Mouse (Mus musculus) lung, postnatal 25 days (tissue): ENCODE data around the gene Zswim5.
A peak's percentile ranks its signal among the peaks of the same experiment; 100 is the strongest.

Experiments
- DNase-seq: peaks from one replicate; pipeline ENCODE4 v3.0.0; 2022; ENCODE audit warnings: low spot score

Zswim5 gene

DNA sequence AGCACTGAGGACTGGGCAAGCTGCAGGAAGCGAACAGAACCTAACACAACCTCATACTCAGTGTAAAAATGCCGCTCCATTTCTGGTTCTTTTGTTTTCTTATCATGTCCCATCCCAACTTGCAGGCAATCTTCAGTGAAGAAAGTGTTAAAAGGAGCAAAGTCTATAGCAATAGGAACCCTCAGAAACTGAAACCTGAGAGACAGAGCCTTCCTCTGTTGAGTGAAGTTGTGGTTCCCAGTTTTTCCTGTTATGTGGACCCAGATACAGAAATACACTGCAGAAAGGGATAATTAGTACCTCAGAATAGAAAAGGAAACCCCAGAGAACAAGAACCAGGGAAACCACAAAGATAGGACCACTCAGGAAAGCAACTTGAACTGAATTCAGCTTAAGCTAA lies 36.1 kb downstream of the Zswim5 start:
- DNase-seq: no peak

DNA sequence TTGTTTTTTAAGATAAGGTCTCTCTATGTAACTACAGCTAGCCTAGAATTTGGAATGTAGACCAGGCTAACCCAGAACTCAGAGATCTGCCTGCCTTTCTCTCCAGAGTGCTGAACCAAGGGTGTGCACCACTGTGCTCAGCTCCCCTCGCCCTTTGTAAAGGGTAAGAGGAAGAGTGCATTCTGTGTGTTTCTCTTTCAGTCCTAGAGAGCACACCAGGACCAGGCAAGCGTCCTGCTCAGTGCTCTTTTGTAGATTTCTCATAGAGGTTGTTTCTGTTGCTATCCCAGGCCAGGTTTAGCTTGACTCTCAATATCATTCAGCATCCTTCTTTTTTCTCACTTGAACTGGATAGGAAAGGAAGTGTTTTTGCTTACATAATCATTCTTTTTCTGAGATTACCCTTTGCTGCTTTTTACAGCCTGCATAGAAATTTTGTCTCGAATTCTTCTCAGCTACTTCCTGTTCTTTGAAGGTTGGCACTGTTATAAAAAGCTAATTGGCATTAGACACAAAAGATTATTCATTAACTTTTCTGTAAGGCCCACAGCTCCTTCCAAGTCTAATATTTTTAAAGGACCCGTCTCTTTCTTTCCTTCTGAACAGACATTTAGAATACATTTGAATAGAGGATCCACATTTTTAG lies 51.0 kb downstream of the Zswim5 start:
- DNase-seq: no peak

DNA sequence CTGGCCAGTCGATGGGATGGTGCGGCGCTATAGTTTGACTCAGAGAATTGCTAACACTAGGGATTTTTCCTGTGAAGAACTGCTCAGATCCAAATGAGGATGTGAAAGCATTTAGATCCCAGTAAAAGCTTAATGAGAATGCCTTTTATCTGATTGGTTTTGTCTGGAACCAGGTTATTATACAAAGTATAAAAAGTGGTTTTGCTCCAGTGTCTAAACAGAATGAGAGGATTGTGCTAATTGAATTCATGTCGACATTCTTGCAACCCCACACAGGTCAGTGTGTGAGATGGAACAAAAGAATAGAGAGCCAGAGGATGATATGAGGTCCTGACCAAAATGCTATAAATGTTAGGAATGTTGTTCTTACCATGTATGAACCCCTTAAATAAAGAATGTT lies 62.4 kb downstream of the Zswim5 start:
- no peak for DNase-seq

DNA sequence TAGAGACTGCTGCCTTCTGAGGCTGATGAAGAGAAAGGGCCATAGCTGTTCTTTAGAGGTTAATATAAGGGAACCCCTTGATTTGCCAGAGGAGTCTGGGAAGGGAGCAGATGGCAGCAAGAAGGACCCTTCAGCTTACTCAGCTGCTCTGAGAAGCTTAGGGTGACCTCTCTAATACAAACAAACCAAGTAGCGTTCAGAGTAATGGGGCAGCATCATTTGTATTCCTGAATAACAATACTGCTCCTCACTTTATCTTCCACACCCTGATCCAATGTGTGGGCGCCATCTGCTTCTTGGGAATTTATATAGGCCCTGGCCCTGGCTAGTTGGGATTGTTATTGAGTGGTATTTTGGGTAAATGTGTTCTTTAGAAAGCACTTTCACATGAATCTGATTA lies 65.5 kb downstream of the Zswim5 start:
- DNase-seq: no peak

DNA sequence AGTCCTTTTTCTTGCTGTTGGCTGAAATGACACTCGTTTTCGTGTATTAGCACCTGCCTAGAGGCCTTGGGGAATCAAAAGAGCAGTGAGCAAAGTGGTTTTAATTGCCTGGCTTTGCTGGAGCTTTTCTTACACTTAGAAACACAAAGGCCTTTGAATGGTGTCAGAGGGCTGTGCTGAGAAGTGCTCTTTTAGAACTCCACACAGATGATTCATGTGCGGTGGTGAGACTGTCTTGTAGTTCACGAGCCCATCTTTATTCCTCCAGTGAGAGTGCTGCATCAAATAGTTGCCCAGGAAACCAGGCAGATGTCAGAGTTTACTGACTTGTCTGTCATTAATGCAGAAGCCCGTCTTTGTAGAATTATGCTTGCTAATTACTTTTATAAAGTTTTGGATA lies 66.9 kb downstream of the Zswim5 start:
- DNase-seq: no peak

DNA sequence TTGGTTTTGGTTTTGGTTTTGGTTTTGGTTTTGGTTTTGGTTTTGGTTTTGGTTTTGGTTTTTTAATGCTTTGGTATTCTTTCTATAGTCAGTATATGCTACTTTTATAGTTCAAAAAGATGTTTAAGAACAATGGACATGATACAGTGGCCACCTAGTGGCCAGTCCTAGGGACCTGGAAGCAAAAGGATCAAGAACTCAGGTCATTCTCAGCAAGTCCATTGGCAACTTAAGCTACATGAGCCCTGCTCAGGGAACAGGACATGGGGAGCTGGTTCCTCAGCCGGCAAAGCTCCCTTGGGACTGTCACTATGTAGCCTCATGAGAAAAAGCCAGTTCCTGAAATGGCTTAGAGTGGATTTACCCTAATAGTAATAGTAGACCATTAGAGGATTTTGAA lies 74.5 kb downstream of the Zswim5 start:
- DNase-seq: no peak

DNA sequence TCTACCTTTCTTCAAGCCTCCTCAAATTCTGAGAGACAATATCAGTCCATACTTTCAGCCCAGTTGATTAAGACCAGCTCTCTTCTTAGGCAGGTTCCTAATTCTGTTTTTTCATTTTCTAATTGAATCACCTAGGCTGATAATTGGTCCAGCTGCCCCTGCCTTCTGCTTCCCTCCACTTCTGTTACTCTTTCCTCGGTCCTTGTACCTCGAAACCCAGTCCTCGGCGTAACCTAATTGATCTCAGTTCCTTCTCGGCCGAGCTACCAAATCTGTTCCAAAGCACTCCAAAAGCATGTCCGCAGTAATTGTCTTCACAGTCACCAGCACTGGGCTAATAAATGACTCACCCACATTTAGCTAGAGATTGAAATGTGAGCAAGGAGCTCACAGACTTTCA lies 77.8 kb downstream of the Zswim5 start:
- no peak for DNase-seq

DNA sequence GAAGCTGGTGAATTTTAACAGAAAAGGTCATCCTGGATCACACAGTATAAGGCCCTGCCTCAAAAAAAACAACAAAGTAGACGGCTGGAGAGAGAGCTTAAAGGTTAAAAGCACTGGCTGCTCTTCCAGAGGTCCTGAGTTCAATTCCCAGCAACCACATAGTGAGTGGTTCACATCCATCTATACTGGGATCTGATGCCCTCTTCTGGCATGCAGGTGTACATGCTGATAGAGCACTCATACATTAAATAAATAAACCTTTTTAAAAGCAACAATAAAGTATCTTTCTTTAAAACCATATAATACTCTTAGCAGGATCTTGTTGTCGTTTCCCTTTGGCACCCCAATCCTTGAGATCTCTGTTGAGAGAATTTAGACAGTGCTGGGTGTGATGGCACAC lies 99.3 kb downstream of the Zswim5 start:
- no peak for DNase-seq

DNA sequence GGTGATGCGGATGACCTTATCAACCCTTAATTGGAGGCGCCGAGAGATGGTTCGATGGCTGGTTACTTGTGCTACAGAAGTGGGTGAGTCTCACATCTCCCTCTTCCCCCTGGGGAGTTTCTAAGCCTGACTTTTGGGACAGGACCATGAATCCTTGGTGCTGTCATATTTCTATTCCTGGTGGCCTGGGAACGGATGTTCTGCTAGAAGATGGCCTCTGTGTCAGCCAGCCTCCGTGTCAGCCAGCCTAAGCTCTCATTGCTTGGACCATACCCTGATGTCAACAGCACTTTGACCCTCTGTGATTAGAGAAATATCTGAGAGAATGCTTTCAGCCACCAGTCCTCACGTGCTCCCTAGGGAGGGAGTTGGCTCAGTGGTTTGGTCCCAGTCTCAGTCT lies 108.5 kb downstream of the Zswim5 start:
- DNase-seq: no peak

DNA sequence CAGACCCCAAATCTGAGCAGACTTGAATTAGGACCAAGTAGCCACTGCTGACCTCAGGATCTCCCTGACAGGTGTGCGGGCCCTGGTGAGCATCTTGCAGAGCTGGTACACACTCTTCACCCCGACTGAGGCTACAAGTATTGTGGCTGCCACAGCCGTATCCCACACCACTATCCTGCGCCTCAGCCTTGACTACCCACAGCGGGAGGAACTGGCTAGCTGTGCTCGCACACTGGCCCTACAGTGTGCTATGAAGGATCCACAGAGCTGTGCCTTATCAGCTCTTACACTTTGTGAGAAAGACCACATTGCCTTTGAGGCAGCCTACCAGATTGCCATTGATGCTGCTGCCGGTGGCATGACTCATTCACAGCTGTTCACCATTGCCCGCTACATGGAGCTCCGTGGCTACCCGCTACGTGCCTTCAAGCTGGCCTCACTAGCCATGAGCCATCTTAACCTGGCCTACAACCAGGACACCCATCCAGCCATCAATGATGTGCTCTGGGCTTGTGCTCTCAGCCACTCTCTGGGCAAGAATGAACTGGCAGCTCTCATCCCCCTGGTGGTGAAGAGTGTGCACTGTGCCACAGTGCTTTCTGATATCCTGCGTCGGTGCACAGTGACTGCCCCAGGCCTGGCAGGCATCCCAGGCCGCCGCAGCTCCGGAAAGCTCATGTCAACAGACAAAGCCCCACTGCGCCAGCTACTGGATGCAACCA lies 109.4 kb downstream of the Zswim5 start:
- peak; percentile 79 for DNase-seq

DNA sequence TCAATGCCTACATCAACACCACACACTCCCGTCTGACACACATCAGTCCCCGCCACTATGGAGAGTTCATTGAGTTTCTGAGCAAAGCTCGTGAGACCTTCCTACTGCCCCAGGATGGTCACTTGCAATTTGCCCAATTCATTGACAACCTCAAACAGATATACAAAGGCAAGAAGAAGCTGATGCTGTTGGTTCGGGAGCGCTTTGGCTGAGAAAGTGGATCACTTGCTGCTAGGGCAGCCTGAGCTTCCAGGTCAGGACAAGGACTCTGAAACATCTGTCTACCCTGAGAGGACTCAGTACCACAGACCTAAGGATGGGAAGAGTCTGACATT lies 109.9 kb downstream of the Zswim5 start:
- no peak for DNase-seq

DNA sequence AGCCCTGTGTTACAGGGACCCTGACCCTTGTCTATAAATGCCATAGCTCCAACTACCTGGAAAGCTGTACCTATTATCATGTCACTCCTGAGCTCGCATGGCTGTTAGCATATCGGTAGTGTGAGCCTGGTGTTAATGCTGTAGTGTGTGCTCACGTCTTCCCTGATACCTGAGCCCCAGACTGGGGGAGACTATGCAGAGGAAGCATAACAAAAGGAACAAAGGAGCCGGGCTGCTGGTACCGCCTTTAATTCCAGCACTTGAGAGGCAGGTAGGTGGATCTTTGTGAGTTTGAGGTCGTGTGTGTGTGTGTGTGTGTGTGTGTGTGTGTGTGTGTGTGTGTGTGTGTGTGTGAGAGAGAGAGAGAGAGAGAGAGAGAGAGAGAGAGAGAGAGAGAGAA lies 112.6 kb downstream of the Zswim5 start:
- DNase-seq: no peak

DNA sequence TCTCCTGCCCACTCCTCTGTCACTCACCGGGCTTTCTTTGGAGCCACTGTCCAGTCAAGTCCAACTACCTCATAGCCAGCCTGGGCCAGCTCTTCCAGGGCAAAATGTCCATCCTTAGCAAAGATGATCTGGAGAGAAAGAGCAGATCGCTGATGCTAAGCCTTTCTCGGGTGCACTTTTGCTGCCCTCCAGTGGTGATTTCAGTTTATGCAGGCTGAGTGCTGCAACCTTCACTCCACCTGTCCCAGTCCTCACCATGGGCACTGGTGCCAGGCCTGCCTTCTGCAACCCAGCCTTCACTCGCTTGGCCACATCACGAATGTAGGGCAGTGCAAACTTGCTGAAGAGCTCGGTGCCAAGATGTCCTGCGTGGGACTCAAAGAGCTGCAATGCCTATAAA lies 114.2 kb downstream of the Zswim5 start:
- DNase-seq: peak; percentile 81

DNA sequence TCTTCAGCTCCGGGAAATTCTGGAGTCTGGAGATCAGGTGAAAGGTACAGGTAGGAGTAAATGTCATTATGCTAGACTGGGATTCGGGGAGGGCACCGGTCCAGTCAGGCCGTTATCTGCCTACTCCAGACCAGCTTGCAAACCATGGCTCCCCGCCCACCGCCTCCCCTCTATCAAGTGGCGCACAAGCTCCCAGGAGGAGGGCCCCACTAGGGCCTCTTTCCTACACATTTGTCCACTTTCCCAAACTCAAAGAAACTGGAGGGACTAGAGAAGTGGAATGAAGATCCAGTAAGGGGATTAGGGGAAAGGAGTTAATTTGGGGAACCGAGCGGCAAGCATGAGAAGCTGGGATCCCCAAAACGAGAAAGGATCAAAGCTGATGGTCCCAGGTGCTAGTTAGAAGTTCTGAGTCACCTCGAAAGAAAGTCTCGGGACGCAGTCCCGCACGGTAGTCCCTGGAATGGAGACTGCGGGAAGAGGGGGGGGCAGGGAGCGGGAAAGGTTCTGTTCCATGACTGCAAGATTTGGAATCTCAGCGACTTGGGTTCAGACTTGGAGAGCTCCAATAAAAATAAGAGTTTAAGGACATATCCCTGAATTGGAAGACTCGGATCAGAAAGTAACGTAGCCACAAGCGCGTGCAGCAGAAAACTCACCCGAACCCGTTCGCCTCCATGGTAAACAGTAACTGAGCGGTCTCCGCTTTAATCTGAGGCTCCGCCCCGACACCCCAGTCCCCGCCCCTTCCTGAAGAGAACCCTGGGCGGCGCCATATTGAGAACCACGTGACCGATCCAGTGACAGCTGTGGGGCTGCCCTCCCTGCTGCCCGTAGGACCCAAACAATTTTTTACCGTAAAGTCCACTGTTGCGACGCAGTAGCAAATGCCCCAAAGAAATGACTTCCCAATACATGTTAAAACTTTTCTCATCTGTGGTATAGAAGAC lies 116.8 kb downstream of the Zswim5 start, which contains the start of gene Urod:
Gene Urod, minus strand, starts transcription at position 742 of the 950 bp plus-strand sequence.
- peak; percentile 97 for DNase-seq

DNA sequence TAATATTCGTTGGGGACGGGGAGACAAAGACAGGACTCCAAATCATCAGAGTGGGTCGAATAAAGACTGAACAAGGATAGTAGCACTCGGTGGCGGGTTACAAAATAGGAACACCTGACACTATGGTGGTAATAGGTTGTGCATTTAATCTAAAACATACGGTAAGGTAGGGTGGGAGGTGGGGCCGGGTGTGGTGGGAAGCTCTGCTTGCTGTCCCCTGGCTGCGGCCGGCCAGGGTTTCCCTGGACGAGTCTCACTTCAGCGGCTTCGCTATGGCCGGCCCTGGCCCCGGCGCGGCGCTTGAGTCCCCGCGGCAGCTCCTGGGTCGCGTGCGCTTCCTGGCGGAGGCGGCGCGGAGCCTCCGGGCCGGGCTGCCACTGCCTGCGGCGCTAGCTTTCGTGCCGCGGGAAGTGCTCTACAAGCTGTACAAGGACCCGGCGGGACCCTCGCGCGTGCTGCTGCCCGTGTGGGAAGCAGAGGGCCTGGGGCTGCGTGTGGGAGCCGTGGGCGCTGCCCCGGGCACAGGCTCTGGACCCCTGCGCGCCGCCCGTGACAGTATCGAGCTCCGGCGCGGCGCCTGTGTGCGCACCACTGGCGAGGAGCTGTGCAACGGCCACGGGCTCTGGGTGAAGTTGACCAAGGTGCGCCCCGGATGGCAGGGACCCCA lies 118.1 kb downstream of the Zswim5 start, which contains the start of gene Hectd3:
Gene Hectd3, plus strand, starts transcription at position 187 of the 667 bp plus-strand sequence.
- DNase-seq: peak; percentile 66

DNA sequence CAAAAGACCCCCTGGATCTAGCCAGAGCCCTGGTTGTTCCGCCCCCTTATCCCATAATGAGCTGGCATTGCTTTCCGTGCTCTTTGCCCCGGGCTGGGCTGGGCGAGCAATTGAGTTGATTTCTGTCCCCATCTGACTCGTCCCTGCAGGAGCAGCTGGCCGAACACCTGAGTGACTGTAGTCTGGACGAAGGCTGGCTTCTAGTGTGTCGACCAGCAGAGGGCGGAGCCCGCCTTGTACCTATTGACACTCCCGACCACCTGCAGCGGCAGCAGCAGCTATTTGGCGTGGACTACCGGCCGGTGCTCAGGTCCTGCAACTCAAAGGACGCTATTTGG lies 118.6 kb downstream of the Zswim5 start:
- peak; percentile 51 for DNase-seq

DNA sequence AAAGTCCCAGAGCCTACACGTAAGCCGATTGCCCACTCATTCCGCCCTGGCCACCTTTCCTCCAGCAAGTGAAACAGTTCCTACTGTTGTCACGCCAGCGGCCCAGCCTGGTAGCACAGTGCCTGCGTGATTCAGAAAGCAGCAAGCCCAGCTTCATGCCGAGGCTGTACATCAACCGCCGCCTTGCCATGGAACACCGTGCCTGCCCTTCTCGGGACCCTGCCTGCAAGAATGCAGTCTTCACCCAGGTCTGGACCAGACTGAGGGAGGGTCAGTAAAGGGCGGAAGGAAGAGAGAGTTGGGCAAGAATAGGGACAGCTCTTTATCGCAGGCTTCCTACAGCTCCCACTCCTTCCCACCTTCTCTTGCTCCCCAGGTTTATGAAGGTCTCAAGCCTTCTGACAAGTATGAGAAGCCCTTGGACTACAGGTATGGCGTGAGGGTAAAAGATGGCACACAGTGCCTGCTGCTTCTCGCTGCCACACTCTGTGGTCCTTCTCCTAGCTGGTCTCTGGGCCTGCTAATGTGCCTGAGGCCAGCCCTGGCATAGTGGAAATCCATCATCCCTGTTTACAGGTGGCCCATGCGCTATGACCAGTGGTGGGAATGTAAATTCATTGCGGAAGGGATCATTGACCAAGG lies 122.5 kb downstream of the Zswim5 start:
- no peak for DNase-seq

DNA sequence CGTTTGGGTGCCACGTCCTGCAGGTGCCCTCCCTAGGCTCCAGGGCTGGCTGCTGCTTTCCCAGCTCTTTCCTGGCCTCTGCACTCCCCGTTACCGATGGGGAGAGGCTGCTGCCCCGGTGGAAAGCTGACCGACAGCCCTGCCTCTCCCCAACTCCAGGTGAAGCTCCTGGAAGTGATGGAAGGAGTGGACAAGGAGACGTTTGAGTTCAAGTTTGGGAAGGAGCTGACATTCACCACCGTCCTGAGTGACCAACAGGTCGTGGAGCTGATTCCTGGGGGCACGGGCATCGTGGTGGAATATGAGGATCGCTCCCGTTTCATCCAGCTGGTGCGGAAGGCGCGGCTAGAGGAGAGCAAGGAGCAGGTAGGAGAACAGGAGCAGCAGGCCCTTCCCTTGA lies 124.8 kb downstream of the Zswim5 start:
- DNase-seq: no peak

DNA sequence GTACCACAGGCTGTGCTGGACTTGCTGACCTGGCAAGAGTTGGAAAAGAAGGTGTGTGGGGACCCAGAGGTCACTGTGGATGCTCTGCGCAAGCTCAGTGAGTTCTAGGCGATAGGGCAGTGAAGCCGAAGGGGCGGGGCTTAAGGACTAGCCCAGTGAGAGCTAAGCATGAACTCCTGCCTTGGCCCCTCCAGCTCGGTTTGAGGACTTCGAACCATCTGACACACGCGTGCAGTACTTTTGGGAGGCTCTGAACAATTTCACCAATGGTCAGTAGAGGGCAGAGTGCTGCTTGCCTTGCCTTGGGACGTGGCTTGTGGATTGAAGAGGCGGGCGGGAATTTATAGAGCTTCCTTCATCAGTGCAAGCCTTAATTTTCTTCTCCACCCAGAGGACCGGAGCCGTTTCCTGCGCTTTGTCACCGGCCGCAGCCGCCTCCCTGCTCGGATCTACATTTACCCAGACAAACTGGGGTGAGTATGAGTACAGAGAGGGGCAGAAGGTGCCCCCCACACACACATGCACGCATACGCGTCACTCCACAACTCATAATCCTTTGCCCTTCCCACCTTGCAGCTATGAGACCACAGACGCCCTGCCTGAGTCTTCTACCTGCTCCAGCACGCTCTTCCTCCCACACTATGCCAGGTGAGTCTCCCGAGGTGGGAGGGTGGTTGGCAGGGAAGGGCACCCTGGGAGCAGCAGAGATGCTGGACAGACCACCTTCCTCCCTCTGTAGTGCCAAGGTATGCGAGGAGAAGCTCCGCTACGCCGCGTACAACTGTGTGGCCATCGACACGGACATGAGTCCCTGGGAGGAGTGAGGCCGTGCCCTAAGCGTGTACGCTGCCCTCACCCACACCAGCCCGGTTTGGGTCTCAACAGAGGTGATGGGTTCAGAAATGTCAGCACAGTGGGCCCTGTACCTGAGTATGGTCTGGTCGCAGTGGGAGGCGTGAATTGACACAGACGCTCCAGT lies 125.7 kb downstream of the Zswim5 start:
- DNase-seq: peak; percentile 70

DNA sequence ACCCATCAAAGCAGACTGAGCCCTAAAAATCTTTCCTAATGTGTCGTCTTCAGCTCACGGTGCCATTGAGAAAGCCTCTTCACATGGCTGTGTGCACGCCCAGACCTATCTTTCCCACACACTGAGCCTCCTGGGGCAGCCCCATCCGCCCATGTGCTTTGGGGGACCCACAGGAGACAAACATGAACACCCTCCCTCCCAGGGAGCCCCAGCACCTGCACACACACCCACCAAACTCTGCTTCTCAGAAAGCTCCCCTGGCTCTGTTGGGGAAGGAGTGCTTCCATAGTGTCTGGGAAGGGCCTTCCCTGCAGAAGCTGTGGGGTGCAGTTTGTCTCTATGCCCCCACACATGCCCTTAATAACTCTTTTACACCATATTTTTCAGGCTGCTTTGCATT lies 127.5 kb downstream of the Zswim5 start:
- DNase-seq: no peak
